Mouse (Mus musculus) forebrain, embryonic 11.5 days (tissue): ENCODE data around the gene Tjp3. TPM values are rescaled to one million over a fixed set of nuclear protein-coding genes. Genes with fewer than 3 reads are reported as not detected.

Experiments used
- ATAC-seq: fragments of 200-750 bp; cut with Nextera tagmentation; replicated peaks from 2 replicates; pipeline ENCODE4 v1.8.0; 2017; ENCODE audit warnings: moderate TSS enrichment; ENCODE audit not compliant: low FRiP score
- DNase-seq: peaks from one replicate; pipeline ENCODE4 v3.0.0-alpha.2; 2017; ENCODE audit warnings: low spot score
- H3K27ac ChIP-seq: fragments of 300-500 bp; sonication (generic); 2 replicates; pipeline ENCODE4 v1.5.1; 2014; ENCODE audit warnings: low read depth, low read length
- H3K27me3 ChIP-seq: fragments of 300-500 bp; sonication (generic); 2 replicates; pipeline ENCODE4 v1.6.1; 2014; ENCODE audit warnings: mild to moderate bottlenecking, low read length, mixed read lengths; ENCODE audit not compliant: control insufficient read depth, insufficient read depth
- H3K36me3 ChIP-seq: fragments of 300-500 bp; sonication (generic); 2 replicates; pipeline ENCODE4 v1.6.1; 2014; ENCODE audit warnings: mild to moderate bottlenecking, low read length, moderate library complexity, mixed read lengths; ENCODE audit not compliant: control insufficient read depth, insufficient read depth
- H3K4me1 ChIP-seq: fragments of 300-500 bp; sonication (generic); replicated peaks from 2 replicates; pipeline ENCODE4 v1.6.1; 2014; ENCODE audit warnings: low read length, mixed read lengths; ENCODE audit not compliant: control insufficient read depth, insufficient read depth
- H3K4me2 ChIP-seq: fragments of 300-500 bp; sonication (generic); 2 replicates; pipeline ENCODE4 v1.6.1; 2014; ENCODE audit warnings: low read depth, mild to moderate bottlenecking, low read length, moderate library complexity, mixed read lengths; ENCODE audit not compliant: severe bottlenecking
- H3K4me3 ChIP-seq: fragments of 300-500 bp; sonication (generic); 2 replicates; pipeline ENCODE4 v1.5.1; 2014; ENCODE audit warnings: low read depth, low read length
- H3K9ac ChIP-seq: fragments of 300-500 bp; sonication (generic); 2 replicates; pipeline ENCODE4 v1.6.1; 2014; ENCODE audit warnings: low read length
- H3K9me3 ChIP-seq: fragments of 300-500 bp; sonication (generic); 2 replicates; pipeline ENCODE4 v1.6.1; 2016; ENCODE audit warnings: low read length, mixed read lengths; ENCODE audit not compliant: control insufficient read depth
- WGBS: fragments of 180-500 bp; shearing (Covaris S2); extraction: QIAGEN DNeasy Blood & Tissue Kit; methylation state at CpG from one replicate; pipeline ENCODE4 v1.1.7; 2014; 5-methylcytosine and 5-hydroxymethylcytosine counted together
- polyA plus RNA-seq: library from polyadenylated mRNA; unstranded; fragments of >200 nt; fragmentation: Nextera tagmentation; extraction: Ambion mirVana; gene quantifications from 2 replicates; pipeline ENCODE4 v1.2.1, GENCODE M21; 2014

Tjp3 gene
- polyA plus RNA-seq, 1 experiment from 2014 or later = 11.9 TPM

DNA sequence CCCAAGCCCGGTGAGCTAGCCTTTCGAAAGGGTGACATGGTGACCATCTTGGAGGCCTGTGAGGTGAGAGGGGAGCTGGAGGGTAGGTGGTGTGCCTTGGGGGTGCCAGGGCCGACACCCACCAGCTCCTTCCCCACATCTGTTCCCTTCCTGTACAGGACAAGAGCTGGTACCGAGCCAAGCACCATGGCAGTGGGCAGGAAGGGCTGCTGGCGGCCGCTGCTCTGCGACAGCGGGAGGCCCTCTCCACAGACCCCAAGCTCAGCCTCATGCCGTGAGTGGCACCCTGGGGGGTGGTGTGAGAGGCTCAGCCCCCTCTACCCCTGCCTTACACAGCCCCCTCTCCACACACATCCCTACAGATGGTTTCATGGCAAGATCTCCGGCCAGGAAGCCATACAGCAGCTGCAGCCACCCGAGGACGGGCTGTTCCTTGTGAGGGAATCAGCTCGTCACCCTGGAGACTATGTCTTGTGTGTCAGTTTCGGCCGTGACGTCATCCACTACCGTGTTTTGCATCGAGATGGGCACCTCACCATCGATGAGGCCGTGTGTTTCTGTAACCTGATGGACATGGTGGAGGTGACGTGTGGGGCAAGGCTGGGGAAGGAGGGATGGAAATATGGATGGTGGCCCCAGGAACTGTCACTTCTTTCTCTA lies 32.0 kb downstream of the Tjp3 start:
- H3K27ac ChIP-seq = no peak overlapping the region
- no peak for DNase-seq
- peaks cover 9% of the 10 kb centered on the region for H3K4me1 ChIP-seq
- no peaks in the 10 kb centered on the region for H3K36me3 ChIP-seq
- no peak overlapping the region for H3K4me2 ChIP-seq
- no peak overlapping the region for H3K9ac ChIP-seq
- H3K9me3 ChIP-seq = no peaks in the 10 kb centered on the region
- 56% methylated on average over 21 of the region's 21 CpGs for WGBS
- 0 out of 2 replicates have a peak, but pooled peaks have one; percentile 20 for ATAC-seq
- peaks cover 31% of the 10 kb centered on the region for H3K27me3 ChIP-seq
- H3K4me3 ChIP-seq = no peak overlapping the region

DNA sequence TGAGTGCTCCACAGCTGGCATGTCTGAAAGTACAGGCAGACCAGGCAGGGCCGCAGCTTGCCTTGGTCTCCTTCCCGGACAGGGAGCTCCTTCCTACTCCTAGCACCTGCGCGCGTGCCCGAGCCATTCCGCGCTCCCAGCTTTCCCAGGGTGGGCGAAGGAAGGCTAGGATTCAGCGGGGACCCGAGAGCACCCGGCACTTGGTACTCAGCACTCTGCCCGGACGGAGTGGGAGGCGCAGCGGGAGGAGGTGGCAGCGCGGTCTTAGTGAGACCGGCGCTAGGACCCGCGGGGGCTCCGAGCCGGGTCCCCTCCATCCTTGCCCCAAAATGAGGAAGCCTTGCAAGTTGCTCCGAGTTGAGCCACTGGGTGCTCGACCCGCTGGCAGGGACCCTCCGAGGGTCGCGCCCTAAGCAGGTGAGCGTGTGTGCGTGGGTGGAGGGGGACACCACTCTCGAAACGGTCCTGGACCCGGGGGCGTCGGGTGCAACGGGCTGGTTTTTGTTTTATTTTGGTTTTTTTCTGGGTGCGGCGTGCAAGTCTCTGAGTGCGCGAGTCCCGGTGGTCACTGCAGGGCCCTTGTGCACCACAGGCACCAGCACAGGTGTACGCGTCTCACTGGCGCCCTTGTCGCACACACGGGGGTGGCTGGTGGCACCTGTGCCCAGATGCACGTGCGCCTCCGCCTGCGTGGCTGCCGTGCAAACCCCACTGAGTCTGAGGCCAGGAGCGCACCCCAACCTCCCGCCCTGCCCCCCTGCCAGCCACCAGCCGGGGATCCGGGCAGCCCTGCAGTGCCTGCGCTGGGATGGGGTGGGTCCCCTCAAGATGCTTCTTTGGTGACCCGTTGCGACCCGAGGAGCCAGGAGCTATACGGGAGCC lies 34.0 kb downstream of the Tjp3 start:
- WGBS = under 1% methylated on average over 62 of the region's 62 CpGs
- H3K27ac ChIP-seq = no peak overlapping the region
- peaks cover 13% of the 10 kb centered on the region for H3K4me1 ChIP-seq
- no peaks in the 10 kb centered on the region for H3K9me3 ChIP-seq
- peak overlapping the region; percentile 55 for H3K9ac ChIP-seq
- no peaks in the 10 kb centered on the region for H3K36me3 ChIP-seq
- peaks cover 40% of the 10 kb centered on the region for H3K27me3 ChIP-seq
- peak overlapping the region; percentile 72 for H3K4me2 ChIP-seq
- H3K4me3 ChIP-seq = peak overlapping the region; percentile 40
- DNase-seq = peak; percentile 74
- no peak for ATAC-seq

DNA sequence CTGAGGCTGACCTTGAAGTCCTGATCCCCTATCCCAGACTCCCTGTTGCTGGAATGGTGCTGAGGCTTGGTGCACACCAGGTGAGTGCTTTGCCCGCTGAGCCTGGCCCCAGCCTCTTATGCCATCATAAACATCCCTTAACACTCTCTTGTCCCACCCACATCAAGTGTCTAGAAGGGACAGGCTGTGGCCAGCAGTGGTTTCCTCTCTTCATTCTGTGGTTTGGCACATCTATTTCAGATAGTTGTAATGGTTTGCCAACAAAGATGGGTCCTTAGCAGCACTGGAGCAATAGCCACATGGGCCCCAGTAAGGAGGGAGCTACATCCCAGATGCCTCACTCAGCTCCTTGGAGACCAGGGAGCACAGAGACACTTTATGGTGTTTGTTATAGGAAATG lies 36.5 kb downstream of the Tjp3 start:
- ATAC-seq = no peak

DNA sequence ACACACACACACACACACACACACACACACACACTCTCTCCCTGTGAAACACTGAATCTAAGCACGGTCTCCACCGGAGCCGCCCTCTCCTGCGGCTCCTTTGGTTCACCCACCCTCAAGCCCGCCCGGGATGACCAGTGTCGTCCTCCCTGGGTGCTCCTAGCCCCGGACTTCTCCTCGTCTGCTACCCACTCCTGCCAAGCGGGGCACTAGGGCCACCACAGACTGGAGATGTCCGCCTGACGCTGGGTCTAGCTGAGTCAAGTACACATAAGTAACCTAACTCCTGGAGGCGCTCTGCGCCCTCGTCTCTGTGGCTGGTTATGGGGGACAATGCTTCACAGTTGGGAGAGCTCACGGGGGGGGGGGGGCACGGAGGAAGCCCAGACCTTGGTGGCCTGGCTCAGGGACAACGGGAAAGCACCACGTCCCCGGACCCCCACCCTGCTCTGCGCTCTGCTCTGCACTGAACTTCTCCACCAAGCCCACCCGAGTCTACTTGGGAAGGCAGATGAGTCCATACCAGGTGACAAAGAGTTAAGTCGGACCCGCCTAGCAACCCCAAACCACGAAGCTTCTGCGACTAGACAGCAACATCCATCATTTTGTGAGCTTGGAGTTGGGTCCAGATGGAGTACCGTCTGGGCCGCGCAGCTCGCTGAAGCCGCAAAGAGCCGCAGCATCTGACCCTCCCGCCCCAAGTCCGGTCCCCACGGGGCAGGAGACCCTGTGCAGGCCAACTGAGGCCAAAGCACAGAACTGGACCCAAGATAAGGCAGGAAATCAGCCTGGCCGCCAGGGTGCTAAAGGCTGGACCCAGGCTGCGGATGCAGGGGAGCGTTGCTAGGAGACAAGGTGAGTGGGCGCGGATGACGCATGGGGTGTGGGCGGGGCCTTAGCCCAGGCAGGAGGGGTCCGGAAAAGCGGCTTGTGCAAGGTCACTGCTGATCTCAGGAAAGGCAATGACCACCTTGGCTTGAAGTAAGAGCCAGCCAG lies 38.7 kb downstream of the Tjp3 start, which contains the start of gene Matk:
Gene Matk, plus strand, starts transcription at position 512 of the 996 bp plus-strand sequence.
- H3K9me3 ChIP-seq = no peaks in the 10 kb centered on the region
- peak; percentile 74 for ATAC-seq
- 10% methylated on average over 44 of the region's 44 CpGs for WGBS
- no peak within 1 kb of the TSS for H3K27ac ChIP-seq
- peak within 1 kb of the TSS; percentile 50 for H3K4me2 ChIP-seq
- peaks cover 9% of the 10 kb centered on the region for H3K4me1 ChIP-seq
- H3K4me3 ChIP-seq = peak within 1 kb of the TSS; percentile 17
- DNase-seq = peak; percentile 79
- H3K36me3 ChIP-seq = no peaks in the 10 kb centered on the region
- peaks cover 34% of the 10 kb centered on the region for H3K27me3 ChIP-seq
- H3K9ac ChIP-seq = peak within 1 kb of the TSS; percentile 16

More for the DNA sequence above, 36.5 kb downstream of the Tjp3 start:
- WGBS = 76% methylated on average over 1 of the region's 1 CpGs
- no peak for DNase-seq
- Histone ChIP-seq H3K36me3 (no peaks in the 10 kb centered on the region), H3K4me1 (peaks cover 13% of the 10 kb centered on the region), H3K9me3 (no peaks in the 10 kb centered on the region), H3K9ac (no peak overlapping the region), H3K4me2 (no peak overlapping the region), H3K27me3 (peaks cover 50% of the 10 kb centered on the region), H3K4me3 (no peak overlapping the region), H3K27ac (no peak overlapping the region)

DNA sequence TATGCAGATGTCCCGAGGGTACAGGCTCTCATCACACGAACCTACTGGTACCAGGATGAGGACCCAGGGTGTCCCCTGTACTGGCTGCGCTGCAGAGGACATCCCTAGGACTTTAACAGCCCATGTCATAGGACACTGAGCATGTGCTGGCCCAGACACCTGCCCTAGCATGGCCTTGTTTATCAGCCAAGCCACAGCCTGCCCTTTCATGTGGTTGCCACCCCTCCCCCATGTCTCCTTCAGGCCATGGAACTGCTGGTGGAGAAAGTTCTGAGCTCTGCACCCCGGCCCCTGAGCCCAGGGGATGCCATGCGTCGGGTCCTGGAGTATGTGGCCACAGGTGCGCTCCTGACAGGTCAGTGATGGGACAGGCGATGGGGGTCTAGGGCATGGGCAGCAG lies 41.9 kb downstream of the Tjp3 start:
- peaks cover 19% of the 10 kb centered on the region for H3K27me3 ChIP-seq
- H3K4me3 ChIP-seq = no peak overlapping the region
- 81% methylated on average over 8 of the region's 8 CpGs for WGBS
- H3K36me3 ChIP-seq = no peaks in the 10 kb centered on the region
- no peak overlapping the region for H3K4me2 ChIP-seq
- ATAC-seq (no peak), DNase-seq (no peak)
- H3K4me1 ChIP-seq = peaks cover 4% of the 10 kb centered on the region
- H3K9me3 ChIP-seq = no peaks in the 10 kb centered on the region
- H3K9ac ChIP-seq = no peak overlapping the region
- no peak overlapping the region for H3K27ac ChIP-seq

DNA sequence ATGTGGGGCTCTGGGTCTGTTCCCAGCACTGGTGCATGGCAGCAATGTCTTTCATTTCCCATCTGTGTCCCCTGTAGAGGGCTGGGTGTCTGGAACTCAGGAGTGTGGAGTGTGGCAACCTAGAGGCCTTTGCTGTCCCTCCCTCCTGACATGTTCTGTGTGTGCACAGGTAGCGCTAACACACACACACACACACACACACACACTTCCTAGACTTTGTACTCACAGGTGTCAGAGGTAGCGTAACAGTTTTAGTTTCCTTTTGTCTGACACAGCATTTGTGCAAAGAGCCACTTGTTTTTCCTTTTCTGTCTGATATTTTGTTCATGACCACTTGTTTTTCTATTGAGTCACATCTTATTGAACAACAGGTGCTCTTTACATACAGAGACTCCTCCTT lies 43.6 kb downstream of the Tjp3 start:
- Histone ChIP-seq H3K4me3 (no peak overlapping the region), H3K9ac (no peak overlapping the region), H3K4me2 (no peak overlapping the region), H3K9me3 (no peaks in the 10 kb centered on the region), H3K27ac (no peak overlapping the region), H3K4me1 (peaks cover 2% of the 10 kb centered on the region; the same call in 1 of the 2 replicates), H3K36me3 (no peaks in the 10 kb centered on the region), H3K27me3 (peaks cover 14% of the 10 kb centered on the region)
- DNase-seq = no peak
- 95% methylated on average over 2 of the region's 2 CpGs for WGBS
- no peak for ATAC-seq

DNA sequence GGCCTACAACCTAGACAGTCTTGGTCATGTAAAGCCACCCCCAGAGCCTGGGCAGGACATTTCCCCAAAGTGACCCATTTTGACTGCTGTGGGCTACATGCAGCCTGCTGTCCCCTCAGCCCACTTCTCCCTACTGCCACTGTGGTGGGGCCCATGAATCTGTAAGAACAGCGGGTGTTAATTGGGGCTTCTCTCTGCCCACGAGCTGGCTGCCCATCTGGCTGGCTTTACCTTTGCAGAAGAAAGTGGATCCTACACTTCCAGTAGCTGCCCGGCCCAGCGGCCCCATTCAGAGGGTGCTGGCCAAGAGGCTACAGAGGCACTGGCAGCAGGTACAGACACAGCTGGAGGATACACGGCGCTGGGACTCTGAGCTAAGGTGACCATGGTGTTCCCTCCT lies 46.2 kb downstream of the Tjp3 start:
- Histone ChIP-seq H3K27ac (no peak overlapping the region), H3K27me3 (peaks cover 4% of the 10 kb centered on the region)
- no peak for DNase-seq

DNA sequence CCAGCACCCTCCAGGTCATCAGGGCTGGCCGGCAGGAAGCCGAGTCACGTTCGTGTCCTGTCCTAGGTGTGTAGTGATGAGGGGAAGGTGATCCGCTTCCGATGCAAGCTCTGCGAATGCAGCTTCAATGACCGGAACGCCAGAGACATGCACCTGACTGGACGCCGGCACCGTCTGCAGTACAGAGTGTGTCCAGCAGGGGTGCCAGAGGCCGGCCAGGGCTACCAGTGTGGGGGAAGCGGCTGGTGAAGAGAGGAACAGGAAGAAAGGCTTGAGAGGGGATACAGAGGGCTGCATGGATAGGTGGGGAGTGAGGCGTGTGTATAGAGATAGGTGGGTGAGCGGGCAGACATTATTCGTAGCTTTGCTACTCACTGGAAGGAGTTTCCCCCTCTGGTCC lies 46.8 kb downstream of the Tjp3 start:
- H3K9me3 ChIP-seq = no peaks in the 10 kb centered on the region
- no peak overlapping the region for H3K27ac ChIP-seq
- no peak overlapping the region; the same call in 1 of the 2 replicates for H3K9ac ChIP-seq
- no peak overlapping the region for H3K4me2 ChIP-seq
- DNase-seq (peak; percentile 91), ATAC-seq (peak; percentile 71)
- peaks cover 7% of the 10 kb centered on the region for H3K27me3 ChIP-seq
- no peak overlapping the region for H3K4me3 ChIP-seq
- WGBS = 5% methylated on average over 17 of the region's 17 CpGs
- H3K36me3 ChIP-seq = no peaks in the 10 kb centered on the region
- H3K4me1 ChIP-seq = peaks cover 6% of the 10 kb centered on the region

More for the DNA sequence above, 46.2 kb downstream of the Tjp3 start:
- no peaks in the 10 kb centered on the region for H3K9me3 ChIP-seq
- H3K4me3 ChIP-seq = no peak overlapping the region
- WGBS = 87% methylated on average over 6 of the region's 6 CpGs
- no peak overlapping the region for H3K4me2 ChIP-seq
- H3K4me1 ChIP-seq = 0 out of 2 replicates have a peak, but pooled peaks cover 1% of the 10 kb centered on the region
- no peaks in the 10 kb centered on the region for H3K36me3 ChIP-seq
- ATAC-seq = no peak
- no peak overlapping the region; the same call in 1 of the 2 replicates for H3K9ac ChIP-seq
